Mouse (Mus musculus): ENCODE data around the gene Lhfpl2.

Gene Lhfpl2

GRCm38 (mm10) chr13:94057563-94058560 lies at the start of gene Lhfpl2:
TSS of gene Lhfpl2 (plus strand) at chr13:94057796.
- peak in 1 of 2 experiments; percentile 19 for DNase-seq

GRCm38 (mm10) chr13:94011996-94012575 lies 45.5 kb upstream of the Lhfpl2 start:
- DNase-seq: no peak

- DNase-seq: peak; percentile 20 to 29
These were observed 43.6 kb upstream of the Lhfpl2 start for GRCm38 (mm10) chr13:94013986-94014385.

- peak in 1 of 2 experiments; percentile 4 for DNase-seq
These were observed 33.0 kb upstream of the Lhfpl2 start for GRCm38 (mm10) chr13:94024575-94024974.

- no peak for DNase-seq
These were observed 28.4 kb upstream of the Lhfpl2 start for GRCm38 (mm10) chr13:94029147-94029546.

GRCm38 (mm10) chr13:94030551-94030950 lies 27.0 kb upstream of the Lhfpl2 start:
- no peak for DNase-seq

GRCm38 (mm10) chr13:94037313-94038051 lies 20.1 kb upstream of the Lhfpl2 start:
- DNase-seq: peak; percentile 4 to 40

- no peak for DNase-seq
These were observed 19.6 kb upstream of the Lhfpl2 start for GRCm38 (mm10) chr13:94038052-94038340.

- no peak for DNase-seq
These were observed 7.6 kb upstream of the Lhfpl2 start for GRCm38 (mm10) chr13:94050036-94050435.

GRCm38 (mm10) chr13:94050782-94051181 lies 6.8 kb upstream of the Lhfpl2 start:
- DNase-seq: no peak

GRCm38 (mm10) chr13:94057036-94057562 lies 497 bp upstream of the Lhfpl2 start:
- DNase-seq: no peak

- DNase-seq: no peak
These were observed 1.1 kb downstream of the Lhfpl2 start for GRCm38 (mm10) chr13:94058642-94059222.

GRCm38 (mm10) chr13:94059373-94059772 lies 1.8 kb downstream of the Lhfpl2 start:
- no peak for DNase-seq

GRCm38 (mm10) chr13:94059778-94060177 lies 2.2 kb downstream of the Lhfpl2 start:
- DNase-seq: peak in 1 of 2 experiments; percentile 66

- no peak for DNase-seq
These were observed 2.9 kb downstream of the Lhfpl2 start for GRCm38 (mm10) chr13:94060461-94060860.

- no peak for DNase-seq
These were observed 3.8 kb downstream of the Lhfpl2 start for GRCm38 (mm10) chr13:94061256-94061877.

GRCm38 (mm10) chr13:94062349-94063111 lies 4.9 kb downstream of the Lhfpl2 start:
- peak; percentile 69 to 85 for DNase-seq

GRCm38 (mm10) chr13:94063156-94063555 lies 5.6 kb downstream of the Lhfpl2 start:
- peak in 1 of 2 experiments; percentile 22 for DNase-seq

- peak; percentile 36 to 67 for DNase-seq
These were observed 7.0 kb downstream of the Lhfpl2 start for GRCm38 (mm10) chr13:94064571-94064970.

GRCm38 (mm10) chr13:94065276-94066050 lies 7.9 kb downstream of the Lhfpl2 start:
- no peak for DNase-seq

Measured in kidney, adult 8-10 months (tissue).